Mouse (Mus musculus) bone marrow, adult 2 months (tissue): ENCODE results near the gene Enpp7.

Experiments
- CTCF ChIP-seq: fragments of 200-500 bp; IDR thresholded peaks from 2 replicates; pipeline ENCODE4 v1.5.1; 2011; ENCODE audit warnings: low read length, control low read depth; ENCODE audit not compliant: control insufficient read depth, insufficient read depth
- POLR2A ChIP-seq: fragments of 200-500 bp; IDR thresholded peaks from 2 replicates; pipeline ENCODE4 v1.6.1; 2011; ENCODE audit warnings: low read depth, mild to moderate bottlenecking, control low read depth, low read length, borderline replicate concordance; ENCODE audit not compliant: control insufficient read depth

GRCm38 (mm10) chr11:119036934-119037779, 49.2 kb downstream of the Enpp7 start:
- TF ChIP-seq CTCF: no peak
- no peak for TF ChIP-seq POLR2A
